Mouse (Mus musculus) kidney, adult 18-20 months (tissue): ENCODE measurements around the gene E130311K13Rik.

Source experiments
- DNase-seq: peaks from one replicate; pipeline ENCODE4 v3.0.0; 2021

Gene E130311K13Rik

GRCm38 (mm10) chr3:63928878-63929859 is at the start of gene E130311K13Rik:
E130311K13Rik (minus strand) TSS chr3:63929472.
- peak; percentile 96 for DNase-seq

GRCm38 (mm10) chr3:63977895-63978294 is 48.6 kb upstream of the E130311K13Rik start:
- no peak for DNase-seq

- DNase-seq: peak; percentile 96
These were observed 47.0 kb upstream of the E130311K13Rik start, which contains the start of gene Gmps for GRCm38 (mm10) chr3:63975955-63976908. Gmps (plus strand) TSS chr3:63976106.

- DNase-seq: no peak
These were observed 36.7 kb upstream of the E130311K13Rik start for GRCm38 (mm10) chr3:63965929-63966328.

- DNase-seq: no peak
These were observed 35.6 kb upstream of the E130311K13Rik start for GRCm38 (mm10) chr3:63964922-63965249.

GRCm38 (mm10) chr3:63964100-63964921 is 35.0 kb upstream of the E130311K13Rik start, which contains the start of gene Slc33a1:
Slc33a1 (minus strand) TSS chr3:63964768.
- peak; percentile 99 for DNase-seq

- DNase-seq: peak; percentile 49
These were observed 34.3 kb upstream of the E130311K13Rik start for GRCm38 (mm10) chr3:63963421-63964099.

- DNase-seq: no peak
These were observed 20.6 kb upstream of the E130311K13Rik start for GRCm38 (mm10) chr3:63949837-63950236.

GRCm38 (mm10) chr3:63941204-63941850 is 12.1 kb upstream of the E130311K13Rik start:
- DNase-seq: no peak

GRCm38 (mm10) chr3:63938928-63939327 is 9.7 kb upstream of the E130311K13Rik start:
- DNase-seq: no peak

GRCm38 (mm10) chr3:63919634-63920033 is 9.6 kb downstream of the E130311K13Rik start:
- DNase-seq: peak; percentile 48

- DNase-seq: no peak
These were observed 19.0 kb downstream of the E130311K13Rik start for GRCm38 (mm10) chr3:63910301-63910700.

- DNase-seq: peak; percentile 52
These were observed 24.0 kb downstream of the E130311K13Rik start for GRCm38 (mm10) chr3:63905241-63905640.

GRCm38 (mm10) chr3:63904157-63904556 is 25.1 kb downstream of the E130311K13Rik start:
- DNase-seq: peak; percentile 25

GRCm38 (mm10) chr3:63900021-63900571 is 29.2 kb downstream of the E130311K13Rik start:
- no peak for DNase-seq

GRCm38 (mm10) chr3:63899309-63899695 is 30.0 kb downstream of the E130311K13Rik start, which contains the start of gene Plch1:
Plch1 (minus strand) TSS chr3:63899472.
- DNase-seq: peak; percentile 54

GRCm38 (mm10) chr3:63898581-63899308 is 30.5 kb downstream of the E130311K13Rik start:
- DNase-seq: peak; percentile 84

GRCm38 (mm10) chr3:63897177-63897576 is 32.1 kb downstream of the E130311K13Rik start:
- DNase-seq: no peak

- no peak for DNase-seq
These were observed 33.0 kb downstream of the E130311K13Rik start for GRCm38 (mm10) chr3:63896303-63896702.

- DNase-seq: no peak
These were observed 33.5 kb downstream of the E130311K13Rik start for GRCm38 (mm10) chr3:63895786-63896185.
